Mouse (Mus musculus) adrenal gland, adult 8-10 months (tissue): ENCODE measurements around the gene Relch. TPM values are rescaled to one million over a fixed set of nuclear protein-coding genes. Genes with fewer than 3 reads are reported as not detected.
"Not testable (repeated sequence)": the region's sequence is repeated elsewhere in the genome, so short reads cannot be mapped to it uniquely, and the experiment has no call there.

Experiments
- DNase-seq: peaks from one replicate; pipeline ENCODE4 v3.0.0; 2022
- total RNA-seq, 4 experiments: library from RNA; stranded (reverse); gene quantifications; 2 replicates each; pipeline ENCODE4 v1.2.4; 2022

Relch gene
- total RNA-seq, 4 experiments from 2014 or later = 35.9 to 75.3 (median 50.9) TPM

- DNase-seq = no peak
Observed at GRCm38 (mm10) chr1:105746858-105747596, 83.4 kb downstream of the Relch start.

DNA sequence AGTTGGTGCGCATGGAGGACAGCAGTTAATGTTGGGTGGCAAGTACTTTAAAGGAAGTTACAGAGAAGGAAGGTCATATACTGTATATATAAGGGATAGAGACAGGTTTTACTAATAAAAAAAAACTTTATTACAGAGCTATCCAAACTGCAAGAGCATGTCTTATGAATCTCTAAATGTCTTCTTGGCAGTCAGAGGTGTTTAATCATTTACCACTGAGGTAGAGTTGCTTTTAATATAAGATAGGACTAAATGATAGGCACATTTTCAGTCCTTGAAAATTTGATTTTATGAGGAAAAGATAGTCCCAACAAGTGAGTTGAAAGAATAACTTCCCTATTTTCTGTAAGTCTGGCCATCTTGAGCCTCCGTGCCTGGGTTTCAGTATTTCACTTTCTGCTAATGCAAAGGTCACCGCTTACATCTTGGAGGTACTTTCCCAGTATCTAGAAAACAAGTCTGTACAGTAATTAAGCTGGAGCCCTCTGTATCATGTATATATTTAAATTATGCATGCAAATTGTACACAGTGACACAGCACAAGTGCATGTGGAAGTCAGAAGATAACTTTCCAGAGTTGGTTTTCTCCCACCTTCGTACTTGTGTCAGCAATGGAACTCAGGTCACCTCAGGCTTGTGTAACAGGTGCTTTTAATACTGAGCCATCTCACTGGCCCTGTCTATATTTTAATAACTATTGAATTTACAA, 84.6 kb downstream of the Relch start:
- no peak for DNase-seq

DNA sequence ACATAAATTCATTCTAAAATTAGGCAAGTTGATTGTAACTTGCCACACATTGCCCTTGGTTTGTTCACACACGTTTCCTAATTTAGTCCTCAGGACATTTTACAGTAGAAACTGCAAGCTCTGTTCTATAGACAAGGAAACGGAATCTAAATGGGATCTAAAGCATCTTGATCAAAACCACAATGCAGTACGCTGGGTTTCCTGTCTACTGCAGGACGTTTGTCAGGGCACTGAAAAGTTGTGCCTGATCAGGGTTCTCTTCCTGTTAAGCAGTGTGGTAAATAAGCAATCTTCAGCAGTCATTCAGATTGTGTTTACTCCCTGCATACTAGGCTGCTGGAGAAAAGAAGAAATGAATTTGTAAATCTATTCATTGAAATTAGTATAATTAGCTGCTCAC, 88.5 kb downstream of the Relch start:
- no peak for DNase-seq

DNA sequence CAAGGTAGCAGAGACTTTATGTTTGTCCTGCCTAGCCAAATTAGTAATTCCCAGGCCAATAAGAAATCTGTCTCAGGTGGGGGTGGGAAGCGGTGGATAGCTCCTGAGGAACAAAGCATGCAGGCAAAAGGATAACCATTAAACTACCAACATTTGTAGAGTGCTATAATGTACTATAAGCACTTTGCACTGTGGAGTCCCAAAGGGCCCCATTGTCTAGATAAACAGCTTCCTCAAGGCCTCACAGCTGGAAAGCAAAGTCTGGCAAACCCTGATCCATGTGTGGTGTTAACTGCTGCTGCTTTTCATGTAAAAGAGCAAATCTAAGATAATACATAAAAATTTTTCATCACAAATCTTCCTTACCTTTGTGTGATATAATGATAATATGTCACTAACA, 89.3 kb downstream of the Relch start:
- DNase-seq = no peak

GRCm38 (mm10) chr1:105758798-105759197, 95.1 kb downstream of the Relch start:
- DNase-seq = no peak

DNA sequence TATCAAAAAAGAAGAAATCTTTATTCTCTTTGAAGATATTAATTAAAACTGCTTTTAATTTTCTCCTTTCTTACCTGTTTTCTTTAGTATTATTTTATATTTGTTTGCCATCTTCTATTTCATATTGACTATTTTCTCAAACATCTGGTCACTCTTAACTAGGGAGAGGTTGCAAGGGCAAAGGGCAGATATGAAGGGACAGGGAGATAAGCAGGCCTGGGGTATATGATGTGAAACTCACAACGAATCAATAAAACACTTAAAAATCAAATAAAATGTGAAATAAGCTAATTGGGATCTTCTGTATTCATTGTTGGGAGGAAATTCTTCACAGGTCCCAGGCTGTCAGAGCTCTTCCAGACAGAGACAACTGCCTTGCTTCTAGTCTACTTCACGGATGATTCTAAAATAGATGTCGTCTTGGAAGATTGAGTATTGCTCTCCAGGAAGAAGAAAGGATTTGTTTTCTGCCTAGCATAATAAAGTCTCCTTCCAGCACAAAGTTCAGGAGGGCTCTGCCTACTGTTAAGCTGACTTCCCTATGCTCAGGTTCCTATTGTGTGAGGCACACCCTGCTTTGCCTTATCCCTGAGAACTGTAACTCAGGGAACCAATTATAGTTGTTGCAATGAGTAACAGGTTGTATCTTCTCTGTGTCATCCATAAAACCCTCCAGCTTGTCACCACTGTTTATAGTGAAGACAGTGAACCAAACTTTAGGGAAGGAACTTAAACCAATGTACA, 95.9 kb downstream of the Relch start:
- no peak for DNase-seq

- no peak for DNase-seq
Observed at GRCm38 (mm10) chr1:105765586-105765985, 101.9 kb downstream of the Relch start.

DNA sequence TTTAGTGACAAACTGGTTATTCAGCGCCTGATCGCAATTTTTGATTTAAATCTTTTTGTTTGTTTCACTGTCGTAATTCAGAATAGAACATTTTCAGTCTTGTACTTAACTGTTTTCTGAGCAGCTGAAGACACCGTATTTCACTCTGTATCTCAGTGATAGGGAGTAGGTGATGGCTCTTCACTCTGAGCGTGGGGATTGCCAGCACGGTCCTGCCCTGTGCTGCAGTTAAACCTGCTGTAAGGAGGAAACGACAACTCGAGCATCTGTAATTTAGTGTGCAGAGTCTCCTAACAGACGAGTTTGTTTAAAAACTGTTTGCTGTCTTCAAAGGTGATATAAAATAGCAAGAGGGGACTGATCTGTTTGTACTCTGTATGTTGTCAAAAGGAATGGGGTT, 102.4 kb downstream of the Relch start:
- not testable (repeated sequence) for DNase-seq

DNA sequence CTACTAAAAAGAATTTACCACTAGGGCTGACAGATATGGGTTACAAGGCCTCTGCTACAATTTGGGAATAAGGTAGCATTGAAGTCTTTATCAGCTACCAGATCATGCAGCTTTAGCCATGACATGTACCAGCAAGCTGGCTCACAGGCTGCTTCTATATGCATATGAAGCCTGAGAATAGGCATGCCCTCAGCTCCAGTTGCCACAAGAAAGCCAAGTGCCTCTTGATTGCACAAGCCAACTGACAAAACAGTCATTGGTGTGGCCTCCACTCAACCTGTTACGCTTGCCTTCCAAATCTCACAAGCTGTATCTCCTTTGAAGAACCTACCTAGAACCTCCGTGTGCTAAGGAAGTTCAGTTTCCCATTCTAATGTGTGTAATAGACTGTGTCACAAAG, 104.7 kb downstream of the Relch start:
- DNase-seq = no peak

DNA sequence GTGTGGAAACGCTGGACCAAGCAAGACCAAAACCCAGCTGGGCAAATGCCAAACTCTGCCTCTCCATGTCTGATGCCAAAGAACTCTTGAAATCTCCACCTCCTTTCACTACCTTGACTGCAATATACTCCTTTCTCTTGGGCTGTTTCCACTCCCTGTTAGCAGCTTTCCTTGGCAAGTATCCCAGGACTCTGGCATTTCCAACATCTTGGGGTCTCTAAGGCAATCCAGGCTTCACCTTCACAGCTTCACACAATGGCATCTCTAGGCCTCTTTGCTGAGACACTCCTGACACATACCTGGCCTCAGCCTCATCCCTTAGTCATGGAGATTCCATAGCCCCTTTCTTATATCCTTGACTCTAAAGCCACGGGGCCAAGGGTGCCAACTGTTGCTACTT, 107.0 kb downstream of the Relch start:
- no peak for DNase-seq

- no peak for DNase-seq
Observed at GRCm38 (mm10) chr1:105776426-105776825, 112.8 kb downstream of the Relch start.

- no peak for DNase-seq
Observed at GRCm38 (mm10) chr1:105780079-105780456, 116.4 kb downstream of the Relch start.

DNA sequence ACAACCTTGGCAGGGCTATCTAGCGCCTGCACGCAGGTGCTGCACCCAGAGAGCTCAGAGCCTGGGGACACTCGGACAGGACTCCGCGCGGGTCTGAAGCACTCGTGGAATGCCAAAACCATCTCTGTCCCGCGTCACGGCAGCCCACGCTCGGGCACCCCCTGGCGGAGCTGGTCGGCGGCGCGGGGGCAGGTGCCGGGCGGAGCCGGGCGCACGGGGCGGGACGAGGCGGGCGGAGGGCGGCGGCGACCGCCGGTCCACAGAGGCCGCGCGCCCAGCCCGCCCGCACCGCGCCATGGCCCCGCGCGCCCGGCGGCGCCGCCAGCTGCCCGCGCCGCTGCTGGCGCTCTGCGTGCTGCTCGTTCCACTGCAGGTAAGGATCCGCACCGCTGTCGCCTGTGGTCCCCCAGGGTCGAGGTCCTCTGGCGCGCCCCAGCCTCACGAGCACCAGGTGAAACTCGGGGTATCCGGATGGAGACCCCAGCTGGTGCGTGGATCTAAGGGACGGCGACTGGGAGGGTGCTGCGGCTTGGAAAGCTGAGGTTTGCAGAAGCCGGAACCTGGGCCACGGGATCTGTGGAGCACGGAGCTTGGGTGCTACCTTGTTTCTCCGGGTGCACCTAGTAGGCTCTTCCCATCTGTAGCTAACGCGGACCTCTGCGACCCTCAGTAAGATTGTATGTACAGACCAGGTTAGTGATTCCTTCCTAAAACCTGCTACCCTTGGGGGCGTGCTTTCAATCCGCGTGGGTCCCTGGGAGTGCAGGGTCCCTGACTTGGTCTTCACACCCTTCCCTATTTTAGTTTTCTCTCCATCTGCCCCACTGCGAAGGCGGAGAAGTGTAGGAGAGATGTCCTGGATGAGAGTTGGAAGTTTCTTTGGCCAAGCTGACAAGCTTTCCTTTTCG, 117.0 kb downstream of the Relch start, which contains the start of gene Tnfrsf11a:
Gene Tnfrsf11a (plus strand): TSS at position 262 of the 908 bp plus-strand sequence.
- DNase-seq = peak; percentile 31

DNA sequence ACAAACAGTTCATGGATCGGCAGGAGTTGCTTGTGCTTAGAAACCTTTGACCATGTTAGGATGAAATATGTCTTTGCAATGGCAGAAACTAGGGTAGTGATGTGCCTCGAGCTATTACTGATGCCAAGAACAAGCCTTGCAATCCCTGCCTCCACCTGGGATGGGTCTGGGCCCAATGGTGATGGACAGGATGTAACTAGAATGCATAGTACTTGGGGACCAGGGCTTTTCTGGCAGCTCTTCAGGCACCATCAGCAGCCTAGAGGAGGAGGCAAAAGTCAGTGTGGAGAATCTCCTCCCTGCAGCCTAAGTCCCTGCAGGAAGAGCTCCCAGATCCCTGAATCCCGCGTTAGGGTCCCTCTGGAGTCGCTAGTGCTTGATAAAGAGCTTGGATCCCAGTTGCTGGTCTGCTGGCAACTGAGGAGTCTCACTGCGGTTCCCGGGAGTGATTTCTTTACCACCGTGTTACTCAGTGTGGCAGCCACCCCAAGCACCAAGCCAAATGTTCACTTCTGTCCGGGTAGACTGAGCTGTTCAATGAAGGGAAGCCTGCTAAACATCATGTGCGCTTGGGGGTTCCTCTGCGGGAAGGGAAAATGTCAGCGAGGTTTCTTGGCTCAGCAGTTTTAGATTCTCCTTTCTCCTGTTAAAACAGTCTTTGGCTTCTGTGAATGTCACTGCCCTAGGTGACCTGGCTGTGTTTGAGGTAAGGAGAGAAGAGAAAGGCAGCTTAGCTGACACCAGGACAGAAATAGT, 117.9 kb downstream of the Relch start:
- DNase-seq = no peak

DNA sequence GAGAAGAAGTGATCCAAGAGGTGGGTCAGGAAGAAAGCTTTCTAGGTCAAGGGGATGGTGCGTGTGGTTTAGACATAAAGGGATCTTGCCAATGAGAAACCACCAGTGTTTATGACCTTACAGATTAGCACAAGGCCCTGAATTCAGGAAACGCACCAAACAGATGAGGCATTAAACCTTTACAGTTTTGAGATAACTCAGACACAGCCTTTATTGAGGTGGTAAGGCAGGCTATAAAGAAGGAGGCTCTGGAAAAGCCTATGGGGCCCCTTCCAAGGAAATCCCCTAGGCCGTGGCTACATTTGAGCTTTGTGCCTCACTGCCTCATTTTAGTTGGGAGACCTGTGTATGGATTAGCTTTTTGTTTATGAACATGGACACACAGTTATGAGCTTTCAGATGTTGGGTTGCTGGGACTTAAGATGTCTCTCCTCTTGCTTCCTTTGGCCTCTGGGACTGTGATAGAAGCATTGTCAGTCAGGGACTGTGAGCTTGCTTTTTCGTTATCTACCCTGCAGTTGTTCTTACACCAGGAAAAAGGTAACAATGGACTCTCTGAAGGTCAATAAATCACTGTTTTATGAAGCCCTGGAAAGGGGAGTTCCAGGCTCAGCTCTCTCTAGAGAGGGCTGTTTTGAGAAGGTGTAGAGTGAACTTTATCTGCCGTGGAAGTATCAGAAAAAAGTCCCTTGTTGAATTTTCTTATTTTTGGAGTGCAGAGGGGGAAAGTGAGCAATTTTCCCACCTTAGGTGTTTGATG, 120.8 kb downstream of the Relch start:
- DNase-seq = no peak

GRCm38 (mm10) chr1:105785146-105785545, 121.5 kb downstream of the Relch start:
- DNase-seq = no peak

GRCm38 (mm10) chr1:105786731-105787357, 123.2 kb downstream of the Relch start:
- DNase-seq = no peak

DNA sequence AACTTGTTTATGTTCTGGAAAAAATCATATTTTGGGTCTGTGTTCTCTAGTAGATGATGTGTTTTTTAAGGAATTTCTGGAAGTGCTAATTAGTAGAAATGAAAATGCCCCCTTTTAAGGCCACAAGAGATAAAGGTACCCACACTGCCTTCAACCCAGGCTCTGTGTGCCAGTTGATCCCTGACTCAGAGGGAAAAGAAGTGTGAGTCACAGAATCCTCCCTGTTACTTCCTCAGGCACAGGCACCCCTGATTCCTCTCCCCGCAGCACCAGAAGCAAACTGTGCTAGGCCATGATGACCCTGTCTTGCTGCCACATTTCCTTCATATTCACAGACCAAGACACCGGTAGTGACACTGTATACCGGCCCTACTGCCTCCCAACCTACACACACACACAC, 126.4 kb downstream of the Relch start:
- no peak for DNase-seq

GRCm38 (mm10) chr1:105794670-105795069, 131.0 kb downstream of the Relch start:
- DNase-seq = no peak

- no peak for DNase-seq
Observed at GRCm38 (mm10) chr1:105795705-105796104, 132.0 kb downstream of the Relch start.
